Mouse (Mus musculus) duodenum, adult 2 months (tissue): ENCODE data around the gene Serpina1d. TPM values are rescaled to one million over a fixed set of nuclear protein-coding genes. Genes with fewer than 3 reads are reported as not detected.

Experiments used
- polyA plus RNA-seq: library from polyadenylated mRNA; depleted of rRNA; stranded (reverse); fragments of >200 nt; gene quantifications from 2 replicates; pipeline ENCODE4 v1.2.3, GENCODE M21; 2012; ENCODE audit warnings: low replicate concordance; rRNA removed

Serpina1d gene
- polyA plus RNA-seq, result not detected in 2 replicates

DNA sequence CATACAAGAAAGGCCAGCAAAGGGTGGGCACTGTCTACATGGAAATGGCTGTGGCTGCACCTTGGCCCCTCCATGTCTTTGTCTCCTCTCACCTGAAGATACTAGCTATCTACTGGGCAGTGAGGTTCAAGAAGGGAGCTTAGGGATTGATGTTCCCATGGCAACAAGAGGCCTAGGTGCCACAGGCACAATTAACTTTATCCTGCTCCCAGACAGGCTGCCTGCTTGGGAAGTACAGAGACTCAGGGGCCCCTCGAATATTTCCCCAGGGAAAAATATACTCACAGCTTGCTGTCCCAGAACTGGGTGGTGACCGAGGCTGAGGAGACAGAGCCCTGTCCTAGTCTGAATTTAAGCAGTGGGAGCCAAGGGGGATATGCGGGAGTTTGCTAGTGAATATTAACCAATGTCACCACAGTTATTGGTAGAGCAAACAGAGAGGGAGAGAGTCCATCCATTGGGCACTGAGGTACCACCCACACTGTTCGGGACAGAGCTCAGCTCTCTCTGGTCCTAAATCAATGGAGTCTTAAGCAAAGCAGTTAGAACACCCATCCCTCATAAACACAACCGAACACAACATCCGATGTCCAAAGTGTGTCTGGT is at the start of gene Serpina1d:
Gene Serpina1d (minus strand): TSS at position 347 of the 606 bp plus-strand sequence.

Other genes starting within 250 kb of the Serpina1d start
- 0.06 TPM in 1 of 2 replicates, not detected in the other for gene Ppp4r4, start 241.3 kb downstream of the Serpina1d start, polyA plus RNA-seq
- gene Serpina10, start 142.1 kb downstream of the Serpina1d start, polyA plus RNA-seq, result 0.08 TPM in 1 of 2 replicates, not detected in the other
- not detected in 2 replicates for gene Serpina6, start 116.4 kb downstream of the Serpina1d start, polyA plus RNA-seq
- gene Serpina16, start 97.5 kb downstream of the Serpina1d start, polyA plus RNA-seq, result not detected in 2 replicates
- 0.18 TPM in 1 of 2 replicates, not detected in the other for gene Serpina1f, start 78.1 kb downstream of the Serpina1d start, polyA plus RNA-seq
- gene Serpina1b, start 56.8 kb upstream of the Serpina1d start, polyA plus RNA-seq, result 1.1 and 2.4 TPM in 2 replicates
- gene Serpina1a, start 90.0 kb upstream of the Serpina1d start, polyA plus RNA-seq, result 0.15 and 1.2 TPM in 2 replicates
- gene Serpina1c, start 131.3 kb upstream of the Serpina1d start, polyA plus RNA-seq, result 0.68 and 2.5 TPM in 2 replicates
- gene Serpina1e, start 185.4 kb upstream of the Serpina1d start, polyA plus RNA-seq, result 0.78 TPM in 1 of 2 replicates, not detected in the other
- 0.43 TPM in 1 of 2 replicates, not detected in the other for gene Serpina11, start 216.4 kb upstream of the Serpina1d start, polyA plus RNA-seq
- 0.02 and 0.12 TPM in 2 replicates for gene Serpina9, start 240.2 kb upstream of the Serpina1d start, polyA plus RNA-seq